Mouse (Mus musculus): ENCODE results near the gene Insyn1.

The Insyn1 gene

DNA sequence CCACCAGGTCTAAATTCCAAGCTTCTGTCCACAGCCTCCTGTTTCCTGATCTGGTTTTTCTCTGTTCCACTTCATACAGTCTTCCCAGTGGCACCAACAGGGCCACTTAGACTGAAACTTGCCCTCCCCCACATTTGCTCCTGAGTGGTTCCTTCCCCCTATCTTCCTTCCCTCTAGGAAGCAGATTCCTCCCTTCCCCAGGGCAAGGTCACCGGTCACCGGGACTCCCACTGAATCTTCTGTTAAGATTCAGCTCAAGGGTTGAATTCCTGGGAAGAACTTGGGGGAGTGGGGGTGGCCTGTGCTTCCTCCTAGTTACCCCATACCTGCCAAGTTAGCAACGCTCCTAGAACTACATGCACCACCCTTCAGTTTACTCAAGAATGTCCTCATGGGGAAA, 1.3 kb upstream of the Insyn1 start:
- no peak for DNase-seq (ENCODE audit: low read depth, low spot score)

- DNase-seq (ENCODE audit: low read depth, low spot score): no peak
Measured at GRCm38 (mm10) chr9:58489133-58489864, 896 bp downstream of the Insyn1 start.

DNA sequence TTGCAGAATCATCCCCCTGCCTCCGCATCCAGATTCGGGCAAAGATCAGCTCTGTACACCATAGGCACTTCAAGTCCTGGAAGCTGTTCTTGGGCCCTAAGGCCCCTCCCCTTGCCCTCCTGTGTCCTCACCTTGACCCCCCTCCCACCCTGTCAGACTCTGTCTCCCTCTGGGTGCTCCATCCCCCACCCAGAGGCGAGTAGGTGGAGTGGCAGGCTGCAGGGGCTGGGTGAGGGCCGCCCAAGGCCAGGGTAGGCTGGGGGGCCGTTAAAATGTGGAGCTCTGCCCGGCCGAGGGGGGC, 1.4 kb downstream of the Insyn1 start:
- DNase-seq (ENCODE audit: low read depth, low spot score): no peak

GRCm38 (mm10) chr9:58490391-58490790, 2.0 kb downstream of the Insyn1 start:
- DNase-seq (ENCODE audit: low read depth, low spot score): no peak

DNA sequence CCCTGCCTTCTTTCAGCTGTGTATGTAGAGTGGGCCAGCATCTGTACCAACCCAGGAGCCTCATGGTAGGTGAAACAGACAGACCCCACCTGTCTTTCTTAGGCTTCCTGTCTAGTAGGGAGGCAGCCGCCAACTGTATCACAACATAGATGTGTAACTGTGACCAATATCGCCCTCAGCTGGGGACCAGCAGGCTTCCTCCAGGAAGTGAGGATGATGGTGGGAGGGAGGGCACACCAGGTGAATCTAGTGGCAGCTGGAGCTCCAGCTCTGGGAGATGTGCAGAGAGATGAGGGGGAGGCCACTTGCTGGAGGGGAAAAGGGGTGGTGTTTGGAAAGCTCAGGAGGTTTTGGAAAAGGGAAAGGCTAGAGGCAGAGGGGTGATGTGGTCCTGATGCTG, 6.6 kb downstream of the Insyn1 start:
- DNase-seq (ENCODE audit: low read depth, low spot score): no peak

GRCm38 (mm10) chr9:58496470-58497182, 8.2 kb downstream of the Insyn1 start:
- no peak for DNase-seq (ENCODE audit: low read depth, low spot score)

GRCm38 (mm10) chr9:58497942-58498341, 9.5 kb downstream of the Insyn1 start:
- no peak for DNase-seq (ENCODE audit: low read depth, low spot score)

DNA sequence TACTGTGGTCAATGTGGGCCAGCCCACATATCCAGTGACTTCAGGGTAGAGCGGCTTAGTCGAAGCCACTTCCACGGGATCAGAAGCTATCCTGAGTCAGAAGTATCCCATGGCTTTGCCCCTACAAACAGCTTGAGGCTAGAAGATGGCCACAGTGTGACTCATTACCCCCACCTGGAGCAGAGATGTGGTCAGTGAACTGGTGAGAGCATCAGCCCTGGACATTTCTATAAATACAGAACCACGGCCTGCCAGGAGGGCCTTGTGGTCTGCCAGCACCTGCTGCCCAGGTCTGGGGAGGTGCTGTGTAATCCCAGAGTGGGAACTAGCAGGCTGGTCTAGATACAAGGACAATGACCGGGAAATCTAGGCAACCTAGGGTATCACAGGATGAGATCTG, 12.5 kb downstream of the Insyn1 start:
- DNase-seq (ENCODE audit: low read depth, low spot score): no peak

GRCm38 (mm10) chr9:58507216-58508005, 19.0 kb downstream of the Insyn1 start:
- no peak for DNase-seq (ENCODE audit: low read depth, low spot score)

DNA sequence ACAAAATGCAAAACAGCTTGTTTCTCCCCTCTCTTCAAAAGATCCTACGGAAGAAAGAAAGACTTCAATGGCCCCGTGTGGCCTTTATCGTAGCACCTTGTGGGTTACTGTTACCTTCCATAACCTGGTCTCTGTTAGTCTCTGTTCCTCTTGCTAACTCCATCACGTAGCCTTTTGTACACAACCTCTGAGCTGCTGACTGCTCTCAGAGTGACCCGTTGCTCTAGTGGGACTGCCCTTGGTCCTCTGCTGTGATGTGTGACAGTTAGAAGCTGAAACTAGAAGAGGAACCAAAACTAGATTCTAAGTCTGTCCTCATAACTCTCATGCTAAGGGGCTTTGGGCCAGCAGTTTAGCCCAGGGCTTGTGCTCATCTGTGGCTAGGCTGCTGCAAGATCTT, 22.0 kb downstream of the Insyn1 start:
- DNase-seq (ENCODE audit: low read depth, low spot score): no peak

GRCm38 (mm10) chr9:58513749-58514148, 25.3 kb downstream of the Insyn1 start:
- DNase-seq (ENCODE audit: low read depth, low spot score): no peak

DNA sequence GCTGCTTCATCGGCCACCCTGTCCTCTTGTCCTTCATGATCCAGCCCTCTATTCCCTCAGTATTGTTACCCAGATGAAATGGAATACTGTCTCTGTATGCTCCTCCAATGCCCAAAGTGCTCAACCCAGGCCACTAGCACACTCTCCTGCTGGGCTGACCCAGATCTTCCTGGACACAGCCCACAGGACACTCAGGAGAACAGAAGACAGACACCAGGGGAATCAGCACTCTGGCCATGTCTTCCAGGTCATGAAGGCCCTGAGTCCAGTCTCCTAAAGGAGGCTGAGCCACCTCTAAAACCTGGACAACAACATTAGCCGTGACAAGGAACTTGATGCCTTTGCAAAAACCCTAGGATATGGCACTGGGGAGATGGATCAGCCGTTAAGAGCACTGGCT, 28.1 kb downstream of the Insyn1 start:
- no peak for DNase-seq (ENCODE audit: low read depth, low spot score)

DNA sequence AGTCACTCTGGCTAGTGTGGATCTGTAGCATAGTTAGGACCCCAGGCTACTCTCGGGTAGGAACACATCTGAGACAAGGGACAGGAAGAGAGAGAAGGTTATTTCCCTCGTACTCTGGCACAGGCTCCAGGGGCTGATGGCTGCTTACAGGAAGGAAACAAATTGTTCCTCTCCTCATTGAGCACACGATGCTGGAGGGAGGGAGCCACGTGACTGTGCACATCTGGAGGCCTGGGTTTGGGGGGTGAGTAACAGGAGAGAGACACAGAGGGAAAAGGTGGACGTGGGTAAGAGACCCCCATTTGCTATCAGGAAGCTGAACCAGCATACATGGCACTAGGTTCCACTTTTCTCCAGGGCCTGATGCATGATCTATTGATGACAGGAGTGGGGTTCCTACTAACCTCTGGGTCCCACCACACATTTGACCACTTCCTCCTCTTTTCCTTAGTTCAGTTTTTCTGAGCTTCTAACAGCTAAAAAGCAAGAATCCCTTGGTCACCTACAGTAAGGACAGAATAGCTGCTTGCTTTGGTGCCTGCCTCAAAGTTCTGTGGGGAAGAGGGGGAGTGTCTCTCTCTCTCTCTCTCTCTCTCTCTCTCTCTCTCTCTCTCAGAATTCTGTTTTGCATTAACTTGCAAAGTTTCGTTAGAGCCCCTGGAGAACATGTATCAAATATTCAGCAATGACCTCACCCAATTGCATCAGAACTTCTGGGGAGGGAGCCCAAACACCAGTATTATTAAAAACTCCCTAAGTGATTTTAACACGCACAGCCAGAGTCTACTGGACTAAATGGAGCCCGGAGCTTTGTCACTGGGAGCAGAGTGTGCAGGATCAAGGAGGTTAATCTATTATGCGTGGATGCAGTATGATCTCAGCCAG, 29.7 kb downstream of the Insyn1 start:
- DNase-seq (ENCODE audit: low read depth, low spot score): no peak

- no peak for DNase-seq (ENCODE audit: low read depth, low spot score)
Measured at GRCm38 (mm10) chr9:58519953-58520352, 31.6 kb downstream of the Insyn1 start.

- DNase-seq (ENCODE audit: low read depth, low spot score): no peak
Measured at GRCm38 (mm10) chr9:58520816-58521581, 32.6 kb downstream of the Insyn1 start.

GRCm38 (mm10) chr9:58521883-58522423, 33.5 kb downstream of the Insyn1 start:
- no peak for DNase-seq (ENCODE audit: low read depth, low spot score)

DNA sequence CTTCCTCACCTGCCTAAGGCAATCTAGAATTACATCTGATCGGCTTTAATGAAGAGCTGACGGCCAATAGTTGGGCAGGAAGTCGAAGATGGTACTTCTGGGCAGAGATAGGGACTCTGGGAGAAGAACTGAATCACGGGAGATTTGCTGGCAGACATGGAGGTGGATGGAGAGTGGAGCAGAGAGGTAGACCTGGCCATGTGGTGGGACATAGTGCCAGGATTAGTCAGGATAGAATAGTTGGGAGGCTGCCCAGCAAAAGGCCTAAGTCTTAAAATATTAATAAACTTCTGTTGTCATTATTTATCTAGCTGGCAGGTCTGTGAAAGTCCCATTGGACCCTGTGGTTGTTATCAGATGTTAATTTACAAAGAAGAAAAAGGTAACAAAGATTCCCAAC, 36.7 kb downstream of the Insyn1 start:
- DNase-seq (ENCODE audit: low read depth, low spot score): no peak

GRCm38 (mm10) chr9:58527841-58528240, 39.4 kb downstream of the Insyn1 start:
- DNase-seq (ENCODE audit: low read depth, low spot score): no peak

- DNase-seq (ENCODE audit: low read depth, low spot score): no peak
Measured at GRCm38 (mm10) chr9:58530407-58530806, 42.0 kb downstream of the Insyn1 start.

DNA sequence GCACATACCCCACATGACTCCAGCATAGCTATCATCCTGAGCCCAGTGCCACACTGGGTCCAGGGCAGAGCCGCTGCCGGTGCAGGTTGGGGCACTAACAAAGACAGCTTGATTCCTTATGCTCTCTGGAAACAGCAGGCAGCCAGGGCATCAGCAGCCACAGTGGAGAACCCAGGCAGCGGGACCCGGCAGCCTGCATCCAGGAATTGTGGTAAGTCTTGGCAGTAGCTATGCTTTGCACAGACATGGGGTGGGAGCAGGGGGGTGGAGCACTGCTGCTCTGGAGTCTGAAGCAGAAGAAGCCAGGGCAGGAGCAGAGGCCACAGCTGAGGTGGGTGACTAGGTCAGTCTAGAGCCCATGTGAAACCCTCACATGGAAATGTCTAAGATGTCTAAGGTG, 43.8 kb downstream of the Insyn1 start:
- no peak for DNase-seq (ENCODE audit: low read depth, low spot score)

DNA sequence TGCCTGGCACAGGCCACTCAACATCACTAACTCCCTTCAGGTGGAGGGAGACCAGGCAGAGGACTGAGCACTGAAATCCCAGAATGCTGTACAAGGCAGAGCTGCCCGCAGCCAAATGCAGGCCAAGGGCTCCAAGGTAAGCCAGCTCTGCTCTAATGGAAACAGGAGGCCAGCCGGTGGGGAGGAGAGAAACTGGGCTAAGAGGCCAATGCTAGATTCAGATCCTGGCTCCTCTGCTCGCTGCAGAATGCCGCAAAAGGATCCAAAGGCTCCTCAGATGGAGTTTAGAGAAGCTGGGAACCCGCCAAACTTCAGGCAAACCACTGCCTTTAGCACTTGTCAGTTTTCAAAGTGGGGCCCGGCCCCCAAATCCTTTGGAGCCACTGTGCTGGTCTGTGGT, 44.9 kb downstream of the Insyn1 start:
- no peak for DNase-seq (ENCODE audit: low read depth, low spot score)
